Mouse (Mus musculus): ENCODE data around the gene Ift81. TPM values are rescaled to one million over a fixed set of nuclear protein-coding genes. Genes with fewer than 3 reads are reported as not detected.

Ift81 gene
- polyA plus RNA-seq, 1 experiment: not detected

GRCm38 (mm10) chr5:122500563-122500962 lies 113.8 kb downstream of the Ift81 start:
- Histone ChIP-seq H3K27ac (ENCODE audit: insufficient read depth, low read depth, low read length) (no peak overlapping the region), H3K4me3 (ENCODE audit: insufficient read depth, low read depth, low read length) (no peak overlapping the region), H3K4me1 (ENCODE audit: control insufficient read depth, insufficient read depth, low read length) (peaks cover 5% of the 10 kb centered on the region)
- WGBS: 8% methylated on average over 5 of the region's 5 CpGs
- TF ChIP-seq CTCF (IDR thresholded peaks at IDR 0.05; ENCODE audit: insufficient read depth, low read depth, low read length) (no peak), POLR2A (IDR thresholded peaks at IDR 0.05; ENCODE audit: insufficient read depth, low read depth, low read length) (no peak)

Other genes with a start within 250 kb of the Ift81 start
- gene Gpn3, start 242.6 kb downstream of the Ift81 start, polyA plus RNA-seq (2012; ENCODE audit: insufficient read depth, insufficient read length, low replicate concordance, missing spikeins): not detected in 2 replicates
- gene Fam216a, start 242.2 kb downstream of the Ift81 start, polyA plus RNA-seq (2012; ENCODE audit: insufficient read depth, insufficient read length, low replicate concordance, missing spikeins): not detected in 2 replicates
- 430 TPM in 1 of 2 replicates, not detected in the other for gene Arpc3, start 222.6 kb downstream of the Ift81 start, polyA plus RNA-seq (2012; ENCODE audit: insufficient read depth, insufficient read length, low replicate concordance, missing spikeins)
- not detected in 2 replicates for gene Anapc7, start 192.8 kb downstream of the Ift81 start, polyA plus RNA-seq (2012; ENCODE audit: insufficient read depth, insufficient read length, low replicate concordance, missing spikeins)
- gene Atp2a2, start 112.3 kb downstream of the Ift81 start, polyA plus RNA-seq (2012; ENCODE audit: insufficient read depth, insufficient read length, low replicate concordance, missing spikeins): 113 and 352 TPM in 2 replicates
- not detected in 2 replicates for gene P2rx7, start 29.4 kb upstream of the Ift81 start, polyA plus RNA-seq (2012; ENCODE audit: insufficient read depth, insufficient read length, low replicate concordance, missing spikeins)
- not detected in 2 replicates for gene P2rx4, start 93.0 kb upstream of the Ift81 start, polyA plus RNA-seq (2012; ENCODE audit: insufficient read depth, insufficient read length, low replicate concordance, missing spikeins)
- not detected in 2 replicates for gene Camkk2, start 164.9 kb upstream of the Ift81 start, polyA plus RNA-seq (2012; ENCODE audit: insufficient read depth, insufficient read length, low replicate concordance, missing spikeins)
- gene Anapc5, start 206.8 kb upstream of the Ift81 start, polyA plus RNA-seq (2012; ENCODE audit: insufficient read depth, insufficient read length, low replicate concordance, missing spikeins): not detected in 2 replicates
- not detected in 2 replicates for gene Rnf34, start 235.5 kb upstream of the Ift81 start, polyA plus RNA-seq (2012; ENCODE audit: insufficient read depth, insufficient read length, low replicate concordance, missing spikeins)

Measured in olfactory bulb, adult 2 months (tissue).